Mouse (Mus musculus) midbrain, postnatal 0 days (tissue): Measurements from ENCODE around the gene Optc. TPM values are rescaled to one million over a fixed set of nuclear protein-coding genes. Genes with fewer than 3 reads are reported as not detected.

Experiments
- ATAC-seq: fragments of 200-750 bp; cut with Nextera tagmentation; 2 replicates; pipeline ENCODE4 v1.8.0; 2017; ENCODE audit warnings: moderate number of reproducible peaks, mild to moderate bottlenecking, moderate TSS enrichment, moderate library complexity; ENCODE audit not compliant: low FRiP score
- DNase-seq: peaks from one replicate; pipeline ENCODE4 v3.0.0-alpha.2; 2015; ENCODE audit warnings: low spot score
- H3K27ac ChIP-seq: fragments of 300-500 bp; sonication (generic); 2 replicates; pipeline ENCODE4 v1.5.1; 2014; ENCODE audit warnings: low read depth, mild to moderate bottlenecking, low read length, mixed read lengths
- H3K27me3 ChIP-seq: fragments of 300-500 bp; sonication (generic); 2 replicates; pipeline ENCODE4 v1.6.1; 2014; ENCODE audit warnings: low read length, control low read depth, mixed read lengths; ENCODE audit not compliant: insufficient read depth
- H3K36me3 ChIP-seq: fragments of 300-500 bp; sonication (generic); 2 replicates; pipeline ENCODE4 v1.6.1; 2014; ENCODE audit warnings: low read length, control low read depth, mixed read lengths; ENCODE audit not compliant: insufficient read depth
- H3K4me1 ChIP-seq: fragments of 300-500 bp; sonication (generic); 2 replicates; pipeline ENCODE4 v1.6.1; 2014; ENCODE audit warnings: mild to moderate bottlenecking, control low read depth, antibody characterized with exemption, low read length, mixed read lengths; ENCODE audit not compliant: insufficient read depth
- H3K4me2 ChIP-seq: fragments of 300-500 bp; sonication (generic); 2 replicates; pipeline ENCODE4 v1.6.1; 2014; ENCODE audit warnings: low read depth, mild to moderate bottlenecking, low read length, mixed read lengths; ENCODE audit not compliant: poor library complexity, severe bottlenecking
- H3K4me3 ChIP-seq: fragments of 300-500 bp; sonication (generic); 2 replicates; pipeline ENCODE4 v1.5.1; 2014; ENCODE audit warnings: low read depth, mild to moderate bottlenecking, low read length, moderate library complexity
- H3K9ac ChIP-seq: fragments of 300-500 bp; sonication (generic); replicated peaks from 2 replicates; pipeline ENCODE4 v1.6.1; 2014; ENCODE audit warnings: mild to moderate bottlenecking, low read length, moderate library complexity, mixed read lengths; ENCODE audit not compliant: poor library complexity, severe bottlenecking
- H3K9me3 ChIP-seq: fragments of 300-500 bp; sonication (generic); 2 replicates; pipeline ENCODE4 v1.6.1; 2016; ENCODE audit warnings: low read length, control low read depth
- CTCF ChIP-seq: IDR thresholded peaks from 2 replicates; pipeline ENCODE4 v1.5.1; 2016; ENCODE audit warnings: antibody characterized with exemption, mild to moderate bottlenecking
- WGBS: fragments of 180-500 bp; shearing (Covaris S2); extraction: QIAGEN DNeasy Blood & Tissue Kit; methylation state at CpG from one replicate; pipeline ENCODE4 v1.1.7; 2014; 5-methylcytosine and 5-hydroxymethylcytosine counted together
- polyA plus RNA-seq: library from polyadenylated mRNA; unstranded; fragments of >200 nt; fragmentation: Nextera tagmentation; extraction: Ambion mirVana; gene quantifications from 2 replicates; pipeline ENCODE4 v1.2.1, GENCODE M21; 2015
- total RNA-seq: library from RNA; depleted of rRNA; stranded (reverse); fragments of >200 nt; gene quantifications from 2 replicates; pipeline ENCODE4 v1.2.3, GENCODE M21; 2014

Gene Optc
- total and polyA plus RNA-seq, 2 experiments from 2014 or later = 2.1 to 5.0 TPM

GRCm38 (mm10) chr1:133934354-133934963 lies 26.7 kb upstream of the Optc start:
- DNase-seq (peak; percentile 42), ATAC-seq (no peak)
- Histone ChIP-seq H3K27ac (no peak overlapping the region), H3K4me1 (no peaks in the 10 kb centered on the region), H3K4me3 (no peak overlapping the region), H3K4me2 (no peak overlapping the region), H3K9ac (no peak overlapping the region), H3K27me3 (no peaks in the 10 kb centered on the region), H3K9me3 (no peaks in the 10 kb centered on the region), H3K36me3 (no peaks in the 10 kb centered on the region)
- no peak for TF ChIP-seq CTCF
- 81% methylated on average over 10 of the region's 10 CpGs for WGBS

- no peak overlapping the region for H3K4me3 ChIP-seq
- H3K36me3 ChIP-seq = no peaks in the 10 kb centered on the region
- H3K27ac ChIP-seq = no peak overlapping the region
- DNase-seq = no peak
- H3K4me2 ChIP-seq = no peak overlapping the region
- no peak for TF ChIP-seq CTCF
- H3K4me1 ChIP-seq = no peaks in the 10 kb centered on the region
- WGBS = 76% methylated on average over 14 of the region's 14 CpGs
- no peak overlapping the region for H3K9ac ChIP-seq
- no peaks in the 10 kb centered on the region for H3K27me3 ChIP-seq
- ATAC-seq = no peak
- H3K9me3 ChIP-seq = no peaks in the 10 kb centered on the region
These were observed 25.7 kb upstream of the Optc start for GRCm38 (mm10) chr1:133933301-133934195.

DNA sequence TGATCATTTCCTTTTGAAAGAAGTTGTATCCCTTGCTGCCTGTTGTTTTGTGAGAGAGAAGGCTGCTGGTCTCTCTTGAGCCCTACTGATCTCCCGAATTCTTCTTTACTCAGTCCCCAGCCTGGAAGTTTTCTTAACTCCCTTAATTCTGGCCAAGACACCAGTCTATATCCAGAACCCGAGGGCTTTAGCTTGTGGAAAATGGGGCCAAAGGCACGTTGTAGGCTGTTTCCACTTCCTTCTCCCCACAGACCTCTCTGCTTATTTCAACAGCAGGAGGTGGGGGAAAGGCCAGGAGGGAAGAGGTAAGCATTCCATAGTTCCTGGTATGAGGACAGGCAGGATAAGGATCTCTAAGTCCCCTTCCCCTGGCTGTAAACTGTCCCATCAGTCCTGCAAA lies 22.2 kb upstream of the Optc start:
- no peak overlapping the region for H3K4me3 ChIP-seq
- H3K4me1 ChIP-seq = no peaks in the 10 kb centered on the region
- ATAC-seq (no peak), DNase-seq (no peak)
- WGBS = 47% methylated on average over 3 of the region's 3 CpGs
- H3K27me3 ChIP-seq = no peaks in the 10 kb centered on the region
- no peak for TF ChIP-seq CTCF
- H3K9ac ChIP-seq = no peak overlapping the region
- no peak overlapping the region for H3K27ac ChIP-seq
- H3K4me2 ChIP-seq = no peak overlapping the region
- no peaks in the 10 kb centered on the region for H3K9me3 ChIP-seq
- H3K36me3 ChIP-seq = no peaks in the 10 kb centered on the region

DNA sequence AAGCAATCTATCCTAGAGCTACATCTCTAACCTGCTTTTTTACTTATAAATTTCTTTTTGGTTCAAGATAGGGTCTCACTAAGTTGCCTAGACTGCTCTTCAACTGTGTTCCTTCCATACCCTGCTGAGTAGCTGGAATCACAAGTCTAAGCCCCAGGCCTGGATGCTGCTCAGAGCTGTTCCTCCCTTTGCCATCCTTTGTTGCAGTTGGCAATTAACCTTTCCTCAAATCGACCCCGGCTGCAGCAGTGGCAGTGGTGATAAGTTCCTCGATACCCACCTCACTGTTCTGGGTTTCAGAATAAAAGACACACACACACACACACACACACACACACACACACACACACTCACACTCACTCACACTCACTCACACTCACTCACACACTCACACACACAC lies 17.4 kb upstream of the Optc start:
- WGBS = 95% methylated on average over 3 of the region's 3 CpGs
- H3K4me2 ChIP-seq = no peak overlapping the region
- DNase-seq = no peak
- peaks cover 5% of the 10 kb centered on the region; the same call in 1 of the 2 replicates for H3K4me1 ChIP-seq
- H3K9me3 ChIP-seq = no peaks in the 10 kb centered on the region
- H3K36me3 ChIP-seq = no peaks in the 10 kb centered on the region
- TF ChIP-seq CTCF = no peak
- H3K4me3 ChIP-seq = no peak overlapping the region
- H3K27ac ChIP-seq = no peak overlapping the region
- no peak overlapping the region for H3K9ac ChIP-seq
- no peak for ATAC-seq
- no peaks in the 10 kb centered on the region for H3K27me3 ChIP-seq

- Histone ChIP-seq H3K4me3 (no peak overlapping the region), H3K4me2 (peak overlapping the region; percentile 28), H3K9ac (0 out of 2 replicates have a peak overlapping the region, but pooled peaks have one; percentile 9), H3K9me3 (no peaks in the 10 kb centered on the region), H3K4me1 (peaks cover 5% of the 10 kb centered on the region; the same call in 1 of the 2 replicates), H3K27ac (no peak overlapping the region), H3K36me3 (no peaks in the 10 kb centered on the region), H3K27me3 (no peaks in the 10 kb centered on the region)
- 20% methylated on average over 7 of the region's 7 CpGs for WGBS
- peak; percentile 66 for ATAC-seq
- DNase-seq = peak; percentile 71
- peak; percentile 75 for TF ChIP-seq CTCF
These were observed 16.5 kb upstream of the Optc start for GRCm38 (mm10) chr1:133924141-133924875.
